Mouse (Mus musculus): ENCODE results near the gene 3425401B19Rik.

- no peak for TF ChIP-seq CTCF (IDR thresholded peaks at IDR 0.05; ENCODE audit: extremely low read depth, insufficient read length, insufficient replicate concordance, low read depth, low read length)
- no peak for TF ChIP-seq POLR2A (IDR thresholded peaks at IDR 0.05; ENCODE audit: low read depth, low read length)
These were observed 57.8 kb downstream of the 3425401B19Rik start for GRCm38 (mm10) chr14:32627271-32627670.

Measured in small intestine, adult 2 months (tissue).